20 mouse cellular contexts compared by ENCODE assay signal in genomic region chr15:8667849-8668522, GRCm38 (mm10). TPM values are rescaled to one million over a fixed set of nuclear protein-coding genes. Genes with fewer than 3 reads are reported as not detected.
DNase-seq lines count a peak whose midpoint lies in the region; ATAC-seq and TF ChIP-seq lines count a peak whose summit lies in the region.
"Had no signal": no experiment of that assay in that cellular context is flagged by ENCODE, and none has a peak within 500 bp of the region (broad histone marks: within the 10 kb centered on the region; RNA-seq: fewer than 3 reads in every experiment).

No protein-coding gene starts in this region.

- no peaks in the 10 kb centered on the region for H3K36me3 ChIP-seq in kidney, embryonic 15.5 days
- H3K36me3 ChIP-seq in heart, postnatal 0 days (replicated peaks; ENCODE audit: control insufficient read depth, insufficient read depth, low read length) = no peaks in the 10 kb centered on the region
- H3K36me3 ChIP-seq: embryonic facial prominence, embryonic 13.5 days; forebrain, embryonic 10.5 days; limb, embryonic 12.5 days; midbrain, embryonic 12.5 days; stomach, embryonic 15.5 days had no signal

- WGBS in kidney, embryonic 15.5 days = 86% methylated on average over 25 of the region's 25 CpGs
- 69% methylated on average over 25 of the region's 25 CpGs for WGBS in heart, postnatal 0 days

- 0 out of 2 replicates have a peak, but pooled peaks have one; percentile 49 for ATAC-seq in kidney, embryonic 15.5 days (replicated peaks; ENCODE audit: low FRiP score)
- peak; percentile 64 for ATAC-seq in heart, postnatal 0 days (ENCODE audit: insufficient read depth, low read depth)

- no peak overlapping the region for H3K4me2 ChIP-seq in kidney, embryonic 15.5 days
- H3K4me2 ChIP-seq in heart, postnatal 0 days (ENCODE audit: low read depth, low read length) = no peak overlapping the region
- H3K4me2 ChIP-seq: embryonic facial prominence, embryonic 13.5 days; limb, embryonic 12.5 days; midbrain, embryonic 12.5 days; stomach, embryonic 15.5 days had no signal

- no peaks in the 10 kb centered on the region for H3K9me3 ChIP-seq in kidney, embryonic 15.5 days (replicated peaks)
- no peaks in the 10 kb centered on the region for H3K9me3 ChIP-seq in heart, postnatal 0 days (replicated peaks; ENCODE audit: control insufficient read depth, low read length)
- H3K9me3 ChIP-seq: embryonic facial prominence, embryonic 13.5 days; forebrain, embryonic 10.5 days; limb, embryonic 12.5 days; midbrain, embryonic 12.5 days; stomach, embryonic 15.5 days had no signal

- H3K27me3 ChIP-seq in kidney, embryonic 15.5 days = no peaks in the 10 kb centered on the region
- no peaks in the 10 kb centered on the region for H3K27me3 ChIP-seq in heart, postnatal 0 days (ENCODE audit: control insufficient read depth, insufficient read depth, low read length)
- H3K27me3 ChIP-seq: embryonic facial prominence, embryonic 13.5 days; limb, embryonic 12.5 days; midbrain, embryonic 12.5 days; stomach, embryonic 15.5 days had no signal

- TF ChIP-seq CTCF in heart, postnatal 0 days (IDR thresholded peaks at IDR 0.05; ENCODE audit: low read depth) = no peak

- peaks cover 5% of the 10 kb centered on the region for H3K4me1 ChIP-seq in kidney, embryonic 15.5 days
- peaks cover 31% of the 10 kb centered on the region; the same call in 1 of the 2 replicates for H3K4me1 ChIP-seq in heart, postnatal 0 days (ENCODE audit: control insufficient read depth, insufficient read depth)
- H3K4me1 ChIP-seq: stomach, embryonic 15.5 days had no signal

- peak; percentile 33 to 52 for DNase-seq in cerebellum, postnatal 14 days
- DNase-seq in cerebellum, postnatal 36 days = no peak
- DNase-seq in kidney, adult 9 months = no peak
- DNase-seq in brain, adult 2 months (ENCODE audit: low read depth, low spot score) = peak; percentile 15
- DNase-seq in heart, postnatal 0 days (ENCODE audit: low spot score) = peak; percentile 49
- no peak for DNase-seq in gastrocnemius, adult 18-20 months (ENCODE audit: low spot score)
- no peak for DNase-seq in adrenal gland, postnatal 10 days
- DNase-seq: cerebellum, adult 11 months; gastrocnemius, postnatal 14 days; kidney, postnatal 10 days; layer of hippocampus, adult 9-11 months; right cerebral cortex, postnatal 14 days; thymus, postnatal 14 days had no signal

- TF ChIP-seq EP300 in heart, postnatal 0 days (IDR thresholded peaks at IDR 0.05; ENCODE audit: low read depth) = no peak

- H3K27ac ChIP-seq in kidney, embryonic 15.5 days = no peak overlapping the region
- peak overlapping the region; percentile 49 for H3K27ac ChIP-seq in heart, postnatal 0 days (ENCODE audit: low read depth)
- H3K27ac ChIP-seq: embryonic facial prominence, embryonic 13.5 days; forebrain, embryonic 10.5 days; limb, embryonic 12.5 days; liver, embryonic 14.5 days; midbrain, embryonic 12.5 days; stomach, embryonic 15.5 days had no signal

- H3K9ac ChIP-seq in kidney, embryonic 15.5 days = no peak overlapping the region
- no peak overlapping the region for H3K9ac ChIP-seq in heart, postnatal 0 days (replicated peaks; ENCODE audit: low read depth, low read length)
- H3K9ac ChIP-seq: embryonic facial prominence, embryonic 13.5 days; limb, embryonic 12.5 days; liver, embryonic 14.5 days; midbrain, embryonic 12.5 days; stomach, embryonic 15.5 days had no signal

- H3K4me3 ChIP-seq in kidney, embryonic 15.5 days (replicated peaks) = no peak overlapping the region
- H3K4me3 ChIP-seq in heart, postnatal 0 days (ENCODE audit: low read depth, low read length) = no peak overlapping the region
- H3K4me3 ChIP-seq: embryonic facial prominence, embryonic 13.5 days; forebrain, embryonic 10.5 days; limb, embryonic 12.5 days; midbrain, embryonic 12.5 days; stomach, embryonic 15.5 days had no signal

RNA-seq across cellular contexts. Expression of gene Slc1a3, which starts 42.6 kb away (rescaled TPM):
- 16.6 and 17.8 TPM in 2 replicates for polyA plus RNA-seq in kidney, embryonic 15.5 days (2015; fragmentation: Nextera tagmentation; extraction: Ambion mirVana)
- 0.85 and 1.3 TPM in 2 replicates for total RNA-seq in heart, postnatal 0 days (2014; rRNA removed; ENCODE audit: low replicate concordance)
- 1.8 and 2.6 TPM in 2 replicates for polyA plus RNA-seq in heart, postnatal 0 days (2015; fragmentation: Nextera tagmentation; extraction: Ambion mirVana)
- 1 to 10 TPM; 1.4 to 1.8 TPM for total RNA-seq in gastrocnemius, adult 18-20 months (2021)
- total RNA-seq in adrenal gland, postnatal 10 days (2021) = 10 to 100 TPM; 10.4 to 18.5 TPM

Comparison
In these comparisons a context has a peak if more than half of its experiments do, and no peak if none do; other contexts are left out.
1. DNase-seq: peak in cerebellum, postnatal 14 days (2 of 2), brain, adult 2 months (single experiment) and heart, postnatal 0 days (single experiment); none in cerebellum, postnatal 36 days (0 of 2), kidney, adult 9 months (single experiment), gastrocnemius, adult 18-20 months (single experiment) and adrenal gland, postnatal 10 days (single experiment).